Mouse (Mus musculus) ES-Bruce4 (cell line): ENCODE results near the gene Lmbr1.

Experiments
- CTCF ChIP-seq: IDR thresholded peaks from one replicate; pipeline ENCODE4 v1.8.1; 2011; ENCODE audit warnings: low read depth, low read length
- EP300 ChIP-seq: IDR thresholded peaks from 2 replicates; pipeline ENCODE4 v1.6.1; 2011; ENCODE audit warnings: low read depth, low read length; ENCODE audit not compliant: insufficient read depth

DNA sequence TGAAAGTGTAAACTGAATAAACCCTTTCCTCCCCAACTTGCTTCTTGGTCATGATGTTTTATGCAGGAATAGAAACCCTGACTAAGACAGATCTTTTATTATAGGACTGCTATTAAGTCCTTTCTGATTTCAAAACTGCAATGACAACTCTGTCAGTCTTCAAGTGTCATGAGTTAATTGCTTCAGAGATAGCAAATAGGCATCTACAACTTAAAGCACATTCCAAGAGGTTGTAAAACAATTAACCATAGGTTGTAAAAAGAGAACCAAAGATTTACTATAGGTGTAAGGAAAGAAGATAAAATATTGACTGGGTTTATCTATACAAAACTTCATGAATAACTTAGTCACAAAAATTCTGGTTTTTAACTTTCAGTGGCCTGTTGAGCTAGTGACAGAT, 32.7 kb upstream of the Lmbr1 start:
- TF ChIP-seq CTCF (no peak), EP300 (no peak)
